Mouse (Mus musculus) heart, embryonic 12.5 days (tissue): ENCODE data around the gene Nxnl1. TPM values are rescaled to one million over a fixed set of nuclear protein-coding genes. Genes with fewer than 3 reads are reported as not detected.

Experiments
- ATAC-seq: fragments of 200-750 bp; cut with Nextera tagmentation; 2 replicates; pipeline ENCODE4 v1.8.0; 2017; ENCODE audit warnings: moderate TSS enrichment, moderate library complexity; ENCODE audit not compliant: insufficient number of reproducible peaks, low FRiP score
- H3K27ac ChIP-seq: fragments of 300-500 bp; sonication (generic); 2 replicates; pipeline ENCODE4 v1.5.1; 2016; ENCODE audit warnings: mild to moderate bottlenecking, moderate library complexity; ENCODE audit not compliant: poor library complexity, severe bottlenecking
- H3K27me3 ChIP-seq: fragments of 300-500 bp; sonication (generic); replicated peaks from 2 replicates; pipeline ENCODE4 v1.6.1; 2016; ENCODE audit warnings: mild to moderate bottlenecking, moderate library complexity
- H3K36me3 ChIP-seq: fragments of 300-500 bp; sonication (generic); 2 replicates; pipeline ENCODE4 v1.6.1; 2016; ENCODE audit warnings: mild to moderate bottlenecking, moderate library complexity
- H3K4me1 ChIP-seq: fragments of 300-500 bp; sonication (generic); replicated peaks from 2 replicates; pipeline ENCODE4 v1.6.1; 2016; ENCODE audit warnings: mild to moderate bottlenecking
- H3K4me2 ChIP-seq: fragments of 300-500 bp; sonication (generic); 2 replicates; pipeline ENCODE4 v1.6.1; 2016; ENCODE audit warnings: mild to moderate bottlenecking, moderate library complexity
- H3K4me3 ChIP-seq: fragments of 300-500 bp; sonication (generic); 2 replicates; pipeline ENCODE4 v1.5.1; 2016; ENCODE audit warnings: mild to moderate bottlenecking
- H3K9ac ChIP-seq: fragments of 300-500 bp; sonication (generic); 2 replicates; pipeline ENCODE4 v1.6.1; 2016; ENCODE audit warnings: mild to moderate bottlenecking, moderate library complexity
- H3K9me3 ChIP-seq: fragments of 300-500 bp; sonication (generic); replicated peaks from 2 replicates; pipeline ENCODE4 v1.6.1; 2016; ENCODE audit warnings: mild to moderate bottlenecking, moderate library complexity
- WGBS: fragments of 180-500 bp; shearing (Covaris S2); methylation state at CpG from one replicate; pipeline ENCODE4 v1.1.7; 2016; 5-methylcytosine and 5-hydroxymethylcytosine counted together
- polyA plus RNA-seq: library from polyadenylated mRNA; unstranded; fragments of >200 nt; fragmentation: Nextera tagmentation; extraction: Ambion mirVana; gene quantifications from 2 replicates; pipeline ENCODE4 v1.2.1, GENCODE M21; 2016

The Nxnl1 gene
- not detected in 2 replicates for polyA plus RNA-seq

- Histone ChIP-seq H3K36me3 (no peaks in the 10 kb centered on the region), H3K27me3 (peaks cover 62% of the 10 kb centered on the region), H3K4me2 (no peak within 1 kb of the TSS), H3K27ac (no peak within 1 kb of the TSS), H3K9ac (no peak within 1 kb of the TSS), H3K4me1 (peaks cover 35% of the 10 kb centered on the region), H3K9me3 (peaks cover 7% of the 10 kb centered on the region; the same call in 1 of the 2 replicates), H3K4me3 (no peak within 1 kb of the TSS)
- no peak for ATAC-seq
- 50% methylated on average over 3 of the region's 3 CpGs for WGBS
These were observed at the start of gene Nxnl1 for GRCm38 (mm10) chr8:71566501-71566900. Gene Nxnl1 (minus strand): TSS chr8:71566601.

GRCm38 (mm10) chr8:71613418-71613817 lies 47.0 kb upstream of the Nxnl1 start:
- no peak for ATAC-seq
- Histone ChIP-seq H3K36me3 (peaks cover 59% of the 10 kb centered on the region), H3K9ac (no peak overlapping the region), H3K27me3 (no peaks in the 10 kb centered on the region), H3K4me3 (no peak overlapping the region), H3K4me2 (no peak overlapping the region), H3K9me3 (no peaks in the 10 kb centered on the region), H3K4me1 (peaks cover 15% of the 10 kb centered on the region), H3K27ac (no peak overlapping the region)
- WGBS = 52% methylated on average over 4 of the region's 4 CpGs

- Histone ChIP-seq H3K4me3 (peak overlapping the region; percentile 86), H3K27ac (no peak overlapping the region), H3K4me1 (peaks cover 15% of the 10 kb centered on the region), H3K4me2 (peak overlapping the region; percentile 83), H3K36me3 (peaks cover 46% of the 10 kb centered on the region), H3K9ac (peak overlapping the region; percentile 94), H3K27me3 (no peaks in the 10 kb centered on the region), H3K9me3 (no peaks in the 10 kb centered on the region)
- no peak for ATAC-seq
- WGBS = 51% methylated on average over 5 of the region's 5 CpGs
These were observed 45.7 kb upstream of the Nxnl1 start for GRCm38 (mm10) chr8:71612141-71612540.

- peaks cover 35% of the 10 kb centered on the region for H3K36me3 ChIP-seq
- H3K4me1 ChIP-seq = peaks cover 15% of the 10 kb centered on the region
- peak within 1 kb of the TSS; percentile 94 for H3K9ac ChIP-seq
- H3K9me3 ChIP-seq = no peaks in the 10 kb centered on the region
- under 1% methylated on average over 79 of the region's 82 CpGs for WGBS
- ATAC-seq = peak; percentile 99
- peak within 1 kb of the TSS; percentile 73; the same call in 1 of the 2 replicates for H3K27ac ChIP-seq
- no peaks in the 10 kb centered on the region for H3K27me3 ChIP-seq
- peak within 1 kb of the TSS; percentile 86 for H3K4me3 ChIP-seq
- H3K4me2 ChIP-seq = peak within 1 kb of the TSS; percentile 83
These were observed 44.6 kb upstream of the Nxnl1 start, which contains the start of gene Colgalt1 for GRCm38 (mm10) chr8:71610822-71611651. Gene Colgalt1 (plus strand): TSS chr8:71610998.

- H3K27me3 ChIP-seq = peaks cover 66% of the 10 kb centered on the region
These were observed 37.6 kb upstream of the Nxnl1 start for GRCm38 (mm10) chr8:71604021-71604420.

GRCm38 (mm10) chr8:71602666-71603334 lies 36.4 kb upstream of the Nxnl1 start:
- Histone ChIP-seq H3K9ac (peak overlapping the region; percentile 25; the same call in 1 of the 2 replicates), H3K4me3 (peak overlapping the region; percentile 36), H3K9me3 (no peaks in the 10 kb centered on the region), H3K27ac (no peak overlapping the region), H3K27me3 (peaks cover 72% of the 10 kb centered on the region), H3K36me3 (peaks cover 4% of the 10 kb centered on the region; the same call in 1 of the 2 replicates), H3K4me2 (peak overlapping the region; percentile 67), H3K4me1 (peaks cover 17% of the 10 kb centered on the region)
- ATAC-seq = peak; percentile 60
- WGBS = 1% methylated on average over 32 of the region's 32 CpGs

More at GRCm38 (mm10) chr8:71604021-71604420, 37.6 kb upstream of the Nxnl1 start:
- peaks cover 2% of the 10 kb centered on the region; the same call in 1 of the 2 replicates for H3K36me3 ChIP-seq
- H3K9me3 ChIP-seq = no peaks in the 10 kb centered on the region
- WGBS = 59% methylated on average over 7 of the region's 7 CpGs
- no peak overlapping the region for H3K4me2 ChIP-seq
- no peak overlapping the region for H3K27ac ChIP-seq
- H3K4me1 ChIP-seq = peaks cover 17% of the 10 kb centered on the region
- no peak overlapping the region for H3K9ac ChIP-seq
- H3K4me3 ChIP-seq = no peak overlapping the region
- ATAC-seq = no peak

- Histone ChIP-seq H3K36me3 (peaks cover 4% of the 10 kb centered on the region; the same call in 1 of the 2 replicates), H3K4me3 (peak overlapping the region; percentile 36), H3K9me3 (no peaks in the 10 kb centered on the region), H3K4me1 (peaks cover 17% of the 10 kb centered on the region), H3K4me2 (peak overlapping the region; percentile 67), H3K27me3 (peaks cover 72% of the 10 kb centered on the region), H3K9ac (peak overlapping the region; percentile 25; the same call in 1 of the 2 replicates), H3K27ac (no peak overlapping the region)
- ATAC-seq = peak; percentile 13; the same call in 1 of the 2 replicates
- 4% methylated on average over 65 of the region's 65 CpGs for WGBS
These were observed 35.7 kb upstream of the Nxnl1 start for GRCm38 (mm10) chr8:71601939-71602665.

- Histone ChIP-seq H3K9me3 (no peaks in the 10 kb centered on the region), H3K4me1 (peaks cover 28% of the 10 kb centered on the region), H3K4me2 (no peak overlapping the region), H3K27ac (no peak overlapping the region), H3K9ac (no peak overlapping the region), H3K4me3 (no peak overlapping the region), H3K27me3 (peaks cover 53% of the 10 kb centered on the region), H3K36me3 (peaks cover 4% of the 10 kb centered on the region)
- ATAC-seq = no peak
- WGBS = 89% methylated on average over 5 of the region's 5 CpGs
These were observed 32.4 kb upstream of the Nxnl1 start for GRCm38 (mm10) chr8:71598841-71599240.

GRCm38 (mm10) chr8:71598375-71598774 lies 32.0 kb upstream of the Nxnl1 start:
- no peak overlapping the region for H3K9ac ChIP-seq
- peaks cover 48% of the 10 kb centered on the region for H3K27me3 ChIP-seq
- H3K4me2 ChIP-seq = no peak overlapping the region
- no peak overlapping the region for H3K4me3 ChIP-seq
- H3K4me1 ChIP-seq = peaks cover 30% of the 10 kb centered on the region
- H3K9me3 ChIP-seq = no peaks in the 10 kb centered on the region
- H3K27ac ChIP-seq = no peak overlapping the region
- ATAC-seq = no peak
- H3K36me3 ChIP-seq = peaks cover 4% of the 10 kb centered on the region

- H3K4me2 ChIP-seq = no peak within 1 kb of the TSS
- H3K4me1 ChIP-seq = peaks cover 30% of the 10 kb centered on the region
- H3K27ac ChIP-seq = no peak within 1 kb of the TSS
- no peak within 1 kb of the TSS for H3K4me3 ChIP-seq
- no peak for ATAC-seq
- H3K9ac ChIP-seq = no peak within 1 kb of the TSS
- peaks cover 39% of the 10 kb centered on the region for H3K27me3 ChIP-seq
- peaks cover 4% of the 10 kb centered on the region for H3K36me3 ChIP-seq
- 86% methylated on average over 3 of the region's 3 CpGs for WGBS
- H3K9me3 ChIP-seq = no peaks in the 10 kb centered on the region
These were observed 31.1 kb upstream of the Nxnl1 start, which contains the start of gene Fam129c for GRCm38 (mm10) chr8:71597451-71597850. Gene Fam129c (plus strand): TSS chr8:71597648.
